ENCODE assay signal across 8 mouse cellular contexts in the genomic region with DNA sequence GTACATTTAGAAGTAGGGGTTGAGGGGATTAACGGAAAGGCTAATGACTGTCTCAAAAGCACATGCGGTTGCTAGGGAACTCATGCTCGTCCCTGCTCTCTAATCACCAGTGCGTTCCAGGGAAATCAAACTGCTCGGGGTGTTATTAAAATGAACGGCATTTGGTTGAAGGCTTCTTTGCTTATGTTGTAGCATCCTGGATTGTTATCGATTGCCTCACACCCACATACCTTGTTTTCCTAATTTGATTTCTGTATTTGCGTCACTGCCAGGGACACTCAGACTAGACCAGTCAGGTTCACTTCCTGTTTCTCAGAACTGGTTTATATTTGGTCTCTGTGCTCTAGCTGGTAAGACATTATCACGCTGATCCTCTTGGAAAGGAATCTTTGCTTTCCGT.
DNase-seq lines count a peak whose midpoint lies in the region; ATAC-seq and TF ChIP-seq lines count a peak whose summit lies in the region.

No protein-coding gene starts in this region.

- no peak for TF ChIP-seq POLR2A in testis, adult 2 months (IDR thresholded peaks at IDR 0.05; ENCODE audit: control insufficient read depth, low read depth, low read length)

- H3K27ac ChIP-seq in testis, adult 2 months (ENCODE audit: control insufficient read depth, insufficient read depth, low read depth, low read length) = no peak overlapping the region; the same call in 1 of the 2 replicates

- DNase-seq in heart, adult 11 months = peak; percentile 97
- DNase-seq in heart, postnatal 4 days = no peak
- DNase-seq in testis, postnatal 10 days (ENCODE audit: low spot score) = no peak
- peak; percentile 87 for DNase-seq in splenic B cell, adult 2 months (ENCODE audit: low read depth, low spot score)
- DNase-seq in frontal cortex, postnatal 10 days (ENCODE audit: low spot score in 2 of 2) = no peak

- ATAC-seq in inflammation-experienced regulatory T-cells, adult 6 months = peak; percentile 30
- no peak for ATAC-seq in cerebellum, adult (ENCODE audit: insufficient number of reproducible peaks, low FRiP score, low TSS enrichment)

- TF ChIP-seq CTCF in testis, adult 2 months (IDR thresholded peaks at IDR 0.05; ENCODE audit: control insufficient read depth, insufficient read depth, insufficient replicate concordance, low read depth, low read length) = no peak

- H3K4me1 ChIP-seq in testis, adult 2 months (ENCODE audit: control insufficient read depth, insufficient read depth, low read length) = peaks cover 20% of the 10 kb centered on the region

- peak overlapping the region; percentile 22; the same call in 1 of the 2 replicates for H3K4me3 ChIP-seq in testis, adult 2 months (ENCODE audit: control insufficient read depth, low read depth, low read length)

- H3K36me3 ChIP-seq in testis, adult 2 months (ENCODE audit: control insufficient read depth, insufficient read depth, low read length) = no peaks in the 10 kb centered on the region
- no peaks in the 10 kb centered on the region for H3K36me3 ChIP-seq in splenic B cell, adult 2 months (ENCODE audit: control insufficient read depth, insufficient read depth, low read length, poor library complexity, severe bottlenecking)

- H3K27me3 ChIP-seq in testis, adult 2 months (ENCODE audit: control insufficient read depth, insufficient read depth, low read length) = no peaks in the 10 kb centered on the region; the same call in none of the 2 replicates
- H3K27me3 ChIP-seq in splenic B cell, adult 2 months (ENCODE audit: control insufficient read depth, insufficient read depth, low read length, poor library complexity, severe bottlenecking) = 0 out of 2 replicates have a peak, but pooled peaks cover 3% of the 10 kb centered on the region

Comparison
In these comparisons a context has a peak if more than half of its experiments do, and no peak if none do; other contexts are left out.
1. DNase-seq: peak in heart, adult 11 months (single experiment) and splenic B cell, adult 2 months (single experiment); none in heart, postnatal 4 days (single experiment), testis, postnatal 10 days (single experiment) and frontal cortex, postnatal 10 days (0 of 2).